Mouse (Mus musculus): ENCODE measurements at regions not wholly inside any gene's neighbourhood (a gene's known extent, or its start where the extent isn't known, plus 50 kb on each side); places are given as distances from the start of the nearest gene placed in this dataset.
A peak's percentile ranks its signal among the peaks of the same experiment; 100 is the strongest.

- DNase-seq: peak; percentile 75
These were observed 269.1 kb upstream of the 4930452B06Rik start for GRCm38 (mm10) chr14:8935121-8935520.
